Mouse (Mus musculus): ENCODE measurements around the gene Mlx.

Mlx gene

DNA sequence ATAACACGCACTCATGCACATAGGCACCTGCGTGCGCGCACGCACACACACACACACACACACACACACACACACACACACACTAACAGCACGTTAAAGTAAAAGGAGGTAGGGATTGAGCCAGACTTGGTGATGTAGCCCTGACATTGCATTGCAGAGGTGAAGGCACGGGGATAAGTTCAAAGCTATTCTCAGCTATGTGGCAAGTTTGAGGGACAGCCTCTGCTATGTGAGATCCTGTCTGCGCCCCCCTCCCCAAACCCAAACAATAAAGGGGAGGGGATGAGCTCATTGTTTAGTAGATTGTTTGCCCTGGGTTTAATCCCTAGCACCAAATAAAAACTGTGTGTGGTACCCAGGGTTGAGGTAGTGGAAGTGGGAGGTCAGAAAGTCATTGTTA is 54.0 kb downstream of the Mlx start:
- no peak for DNase-seq
